19 mouse cellular contexts compared by ENCODE assay signal in genomic region chr16:95353838-95354237, GRCm38 (mm10).
DNase-seq lines count a peak whose midpoint lies in the region; ATAC-seq lines count a peak whose summit lies in the region.
"Had no signal": no experiment of that assay in that cellular context is flagged by ENCODE, and none has a peak within 500 bp of the region (broad histone marks: within the 10 kb centered on the region; RNA-seq: fewer than 3 reads in every experiment).

No protein-coding gene starts in this region.

- peak overlapping the region; percentile 62 for H3K27ac ChIP-seq in heart, embryonic 10.5 days
- 0 out of 2 replicates have a peak overlapping the region, but pooled peaks have one; percentile 10 for H3K27ac ChIP-seq in embryonic facial prominence, embryonic 10.5 days (replicated peaks)
- H3K27ac ChIP-seq in embryonic facial prominence, embryonic 11.5 days (replicated peaks; ENCODE audit: low read depth, low read length): no peak overlapping the region
- no peak overlapping the region for H3K27ac ChIP-seq in embryonic facial prominence, embryonic 15.5 days (replicated peaks)
- no peak overlapping the region for H3K27ac ChIP-seq in neural tube, embryonic 15.5 days (replicated peaks)
- H3K27ac ChIP-seq: embryonic facial prominence, embryonic 12.5 days; forebrain, embryonic 12.5 days had no signal

- no peak overlapping the region for H3K9ac ChIP-seq in embryonic facial prominence, embryonic 11.5 days (replicated peaks; ENCODE audit: low read length)
- H3K9ac ChIP-seq in embryonic facial prominence, embryonic 15.5 days: no peak overlapping the region
- H3K9ac ChIP-seq in neural tube, embryonic 15.5 days (replicated peaks): no peak overlapping the region
- H3K9ac ChIP-seq: embryonic facial prominence, embryonic 12.5 days; forebrain, embryonic 12.5 days; forebrain, postnatal 0 days had no signal

- H3K27me3 ChIP-seq in heart, embryonic 10.5 days (ENCODE audit: insufficient read depth, poor library complexity, severe bottlenecking): no peaks in the 10 kb centered on the region
- no peaks in the 10 kb centered on the region for H3K27me3 ChIP-seq in embryonic facial prominence, embryonic 10.5 days (replicated peaks; ENCODE audit: low read depth, poor library complexity, severe bottlenecking)
- no peaks in the 10 kb centered on the region for H3K27me3 ChIP-seq in embryonic facial prominence, embryonic 11.5 days (ENCODE audit: control insufficient read depth, insufficient read depth, low read length)
- no peaks in the 10 kb centered on the region for H3K27me3 ChIP-seq in embryonic facial prominence, embryonic 15.5 days
- no peaks in the 10 kb centered on the region for H3K27me3 ChIP-seq in neural tube, embryonic 15.5 days (replicated peaks)
- H3K27me3 ChIP-seq: embryonic facial prominence, embryonic 12.5 days; forebrain, embryonic 12.5 days had no signal

- no peaks in the 10 kb centered on the region; the same call in 1 of the 2 replicates for H3K36me3 ChIP-seq in heart, embryonic 10.5 days
- H3K36me3 ChIP-seq in embryonic facial prominence, embryonic 10.5 days (replicated peaks): no peaks in the 10 kb centered on the region
- H3K36me3 ChIP-seq in embryonic facial prominence, embryonic 11.5 days (replicated peaks; ENCODE audit: control insufficient read depth, insufficient read depth, low read depth, low read length): no peaks in the 10 kb centered on the region
- no peaks in the 10 kb centered on the region for H3K36me3 ChIP-seq in embryonic facial prominence, embryonic 15.5 days
- H3K36me3 ChIP-seq in neural tube, embryonic 15.5 days: no peaks in the 10 kb centered on the region
- H3K36me3 ChIP-seq: embryonic facial prominence, embryonic 12.5 days; forebrain, embryonic 12.5 days had no signal

- peak; percentile 15; the same call in 1 of the 2 replicates for ATAC-seq in embryonic facial prominence, embryonic 11.5 days (replicated peaks; ENCODE audit: insufficient number of reproducible peaks, low FRiP score, low TSS enrichment, low read depth)
- 0 out of 2 replicates have a peak, but pooled peaks have one; percentile 55 for ATAC-seq in embryonic facial prominence, embryonic 15.5 days (ENCODE audit: insufficient number of reproducible peaks, low FRiP score, low TSS enrichment, low read depth)
- no peak for ATAC-seq in neural tube, embryonic 15.5 days (ENCODE audit: low FRiP score)
- ATAC-seq: forebrain, embryonic 14.5 days; forebrain, postnatal 0 days had no signal

- DNase-seq in heart, embryonic 10.5 days (ENCODE audit: low spot score): no peak
- DNase-seq in heart, adult 11 months: no peak
- DNase-seq in embryonic facial prominence, embryonic 10.5 days (ENCODE audit: low spot score): no peak
- no peak for DNase-seq in embryonic facial prominence, embryonic 11.5 days (ENCODE audit: low spot score)
- DNase-seq in spleen, postnatal 36 days (ENCODE audit: low spot score in 2 of 2): no peak
- no peak for DNase-seq in adrenal gland, postnatal 25 days
- DNase-seq: adrenal gland, adult 2 months; adrenal gland, postnatal 10 days; adrenal gland, postnatal 36 days; cerebellum, adult 11-12 months; cerebellum, adult 2 months; cerebellum, adult 9-10 months; cerebellum, postnatal 25 days; forebrain, postnatal 0 days had no signal

- no peak overlapping the region for H3K4me3 ChIP-seq in heart, embryonic 10.5 days
- H3K4me3 ChIP-seq in embryonic facial prominence, embryonic 10.5 days: no peak overlapping the region
- no peak overlapping the region for H3K4me3 ChIP-seq in embryonic facial prominence, embryonic 11.5 days (ENCODE audit: low read depth, low read length)
- no peak overlapping the region for H3K4me3 ChIP-seq in embryonic facial prominence, embryonic 15.5 days (replicated peaks)
- no peak overlapping the region for H3K4me3 ChIP-seq in neural tube, embryonic 15.5 days (replicated peaks)
- H3K4me3 ChIP-seq: embryonic facial prominence, embryonic 12.5 days; forebrain, embryonic 12.5 days had no signal

- H3K4me1 ChIP-seq in heart, embryonic 10.5 days: peaks cover 43% of the 10 kb centered on the region
- peaks cover 17% of the 10 kb centered on the region for H3K4me1 ChIP-seq in embryonic facial prominence, embryonic 10.5 days
- H3K4me1 ChIP-seq in embryonic facial prominence, embryonic 11.5 days (ENCODE audit: control insufficient read depth, insufficient read depth, low read length): no peaks in the 10 kb centered on the region
- peaks cover 19% of the 10 kb centered on the region for H3K4me1 ChIP-seq in embryonic facial prominence, embryonic 15.5 days
- no peaks in the 10 kb centered on the region for H3K4me1 ChIP-seq in neural tube, embryonic 15.5 days

- H3K9me3 ChIP-seq in heart, embryonic 10.5 days: no peaks in the 10 kb centered on the region
- no peaks in the 10 kb centered on the region for H3K9me3 ChIP-seq in embryonic facial prominence, embryonic 10.5 days
- H3K9me3 ChIP-seq in embryonic facial prominence, embryonic 11.5 days (replicated peaks; ENCODE audit: control insufficient read depth, low read length): no peaks in the 10 kb centered on the region
- no peaks in the 10 kb centered on the region for H3K9me3 ChIP-seq in embryonic facial prominence, embryonic 15.5 days (replicated peaks)
- no peaks in the 10 kb centered on the region for H3K9me3 ChIP-seq in neural tube, embryonic 15.5 days (replicated peaks)
- H3K9me3 ChIP-seq: embryonic facial prominence, embryonic 12.5 days; forebrain, embryonic 12.5 days had no signal

- H3K4me2 ChIP-seq in embryonic facial prominence, embryonic 11.5 days (ENCODE audit: low read depth, low read length): no peak overlapping the region
- no peak overlapping the region for H3K4me2 ChIP-seq in embryonic facial prominence, embryonic 15.5 days (replicated peaks)
- no peak overlapping the region for H3K4me2 ChIP-seq in neural tube, embryonic 15.5 days
- H3K4me2 ChIP-seq: embryonic facial prominence, embryonic 12.5 days; forebrain, embryonic 12.5 days had no signal

- WGBS in heart, embryonic 10.5 days: 66% methylated on average over 8 of the region's 8 CpGs
- WGBS in embryonic facial prominence, embryonic 10.5 days: 71% methylated on average over 8 of the region's 8 CpGs
- 63% methylated on average over 8 of the region's 8 CpGs for WGBS in embryonic facial prominence, embryonic 11.5 days
- 41% methylated on average over 8 of the region's 8 CpGs for WGBS in embryonic facial prominence, embryonic 15.5 days
- WGBS in neural tube, embryonic 15.5 days: 74% methylated on average over 8 of the region's 8 CpGs

Comparison
In these comparisons a context has a peak if more than half of its experiments do, and no peak if none do; other contexts are left out.
1. H3K27ac ChIP-seq: peak in heart, embryonic 10.5 days (single experiment) and embryonic facial prominence, embryonic 10.5 days (single experiment); none in embryonic facial prominence, embryonic 11.5 days (single experiment), embryonic facial prominence, embryonic 15.5 days (single experiment) and neural tube, embryonic 15.5 days (single experiment).